Mouse (Mus musculus) spleen, embryonic (tissue): ENCODE measurements around the gene Ift57.

Experiments used
- CTCF ChIA-PET: fragments of 350-600 bp; sonication (Branson Sonifier 250); formaldehyde crosslinking; loops from one replicate; lab custom pipeline; 2022; lab: Charles Lee

The Ift57 gene

DNA sequence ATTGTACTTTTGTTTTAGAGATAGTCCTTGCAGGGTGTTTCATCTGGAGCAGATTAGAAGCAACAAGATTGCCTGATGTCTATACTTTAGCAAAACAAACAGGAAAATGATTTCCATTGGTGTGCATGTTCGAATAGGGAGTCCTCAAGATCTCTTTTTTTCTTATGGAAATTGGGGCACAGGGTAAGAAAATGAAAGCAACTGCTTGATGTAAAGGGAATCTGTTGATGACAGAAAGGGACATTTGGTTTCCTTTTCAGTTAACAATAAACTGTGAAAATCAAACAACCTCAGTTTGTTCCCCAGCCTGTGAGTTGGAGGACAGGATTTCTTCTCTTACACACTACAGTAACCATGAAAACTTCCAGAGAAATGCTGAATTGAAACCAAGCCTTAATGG lies 53.9 kb downstream of the Ift57 start:
- CTCF ChIA-PET: interaction anchor here (0.6 kb wide), 2 partner anchors 34 to 260 kb away, joined by 6 to 12 read pairs; no protein-coding TSS in a partner anchor

DNA sequence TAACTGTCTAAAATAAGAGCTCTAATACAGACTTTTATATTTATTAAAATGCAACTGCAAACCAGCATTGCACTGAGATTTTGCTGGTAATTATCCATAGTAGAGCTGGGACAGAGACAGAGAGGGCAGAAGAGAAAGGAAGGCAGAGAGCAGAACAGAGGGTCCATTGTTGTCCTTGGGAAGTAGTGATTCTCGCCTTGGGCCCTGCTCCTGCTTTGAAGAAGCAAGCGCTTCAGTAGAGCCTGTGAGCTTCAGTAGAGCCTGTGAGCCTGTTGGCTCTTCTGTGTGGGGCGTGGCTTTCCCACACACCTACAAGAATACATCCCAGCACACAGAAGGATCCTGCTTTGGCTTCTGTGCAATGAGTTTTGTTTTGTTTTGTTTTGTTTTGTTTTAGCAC lies 54.3 kb downstream of the Ift57 start:
- CTCF ChIA-PET: interaction anchor here (0.6 kb wide), 1 partner anchor 34 kb away, joined by 6 read pairs; no protein-coding TSS in a partner anchor

DNA sequence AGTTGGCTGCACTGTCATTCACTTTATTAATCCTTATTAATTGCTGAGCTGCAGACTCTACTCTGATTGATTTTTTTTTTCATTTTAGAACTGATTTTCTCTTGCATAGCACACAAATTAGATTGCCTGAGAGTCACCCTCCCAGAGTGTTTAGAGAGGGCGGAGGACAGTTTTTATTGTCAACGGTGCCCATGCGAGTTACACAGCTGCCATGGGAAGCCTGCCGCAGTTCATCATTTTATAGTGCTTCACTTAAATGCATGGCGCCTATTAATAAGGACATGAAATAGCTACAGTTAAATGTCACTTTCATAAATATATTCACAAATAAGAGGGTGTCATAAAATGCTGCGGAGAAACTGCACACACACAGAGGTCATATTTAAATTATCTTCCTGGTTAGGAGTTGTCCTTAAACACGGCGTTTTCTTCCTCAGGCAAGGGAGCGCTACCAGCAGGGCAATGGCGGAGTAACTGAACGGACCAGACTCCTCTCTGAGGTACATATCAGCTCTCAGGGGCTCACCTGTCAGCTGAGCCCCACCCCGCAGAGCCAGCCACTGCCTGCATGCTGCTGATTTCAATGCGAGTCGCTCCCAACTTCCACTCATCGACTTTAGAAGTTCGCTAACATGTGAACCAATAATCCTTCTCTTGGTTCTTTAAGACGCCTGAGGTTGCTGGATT lies 61.6 kb downstream of the Ift57 start:
- CTCF ChIA-PET: interaction anchor here (0.7 kb wide), 1 partner anchor 205 kb away, joined by 12 read pairs; no protein-coding TSS in a partner anchor

DNA sequence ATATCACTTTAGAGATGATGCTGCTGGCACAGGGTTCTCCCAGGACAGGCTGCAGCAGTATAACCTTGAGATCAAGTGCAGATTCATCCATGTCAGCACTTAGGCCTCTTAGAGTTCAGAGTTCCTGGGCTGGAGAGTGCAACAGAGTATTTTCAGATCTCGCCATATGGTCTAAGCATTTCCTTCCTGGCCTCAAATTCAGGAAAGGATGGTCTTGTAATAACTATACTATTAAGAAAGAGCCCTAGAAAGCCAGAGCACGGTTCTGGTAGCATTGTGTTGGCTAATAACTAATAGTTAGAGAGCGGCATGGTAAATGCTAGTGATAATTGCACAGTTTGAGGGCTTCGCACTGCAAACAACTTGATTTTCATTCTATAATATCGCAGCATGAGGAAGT lies 62.9 kb downstream of the Ift57 start:
- CTCF ChIA-PET: interaction anchor here (1.0 kb wide), 1 partner anchor 40 kb away, joined by 4 read pairs; no protein-coding TSS in a partner anchor

DNA sequence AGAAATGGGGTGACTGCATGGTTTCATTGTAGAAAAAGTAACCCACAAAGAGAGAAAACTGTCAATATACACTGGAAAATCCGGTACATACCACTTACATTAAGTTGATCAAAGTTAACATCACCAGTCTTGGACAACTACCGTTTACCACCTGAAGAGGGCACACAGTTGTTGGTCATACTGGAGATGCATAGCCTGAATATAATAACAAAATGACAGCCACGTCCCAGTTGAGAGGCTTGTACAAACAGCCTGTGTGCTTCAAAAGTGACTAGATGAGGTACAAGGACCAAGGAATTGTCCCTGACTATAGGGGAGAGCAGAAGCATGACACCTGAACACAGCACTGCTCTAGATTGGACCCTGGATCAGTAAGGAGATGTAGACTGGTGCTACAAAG lies 67.3 kb downstream of the Ift57 start:
- CTCF ChIA-PET: interaction anchor here (0.6 kb wide), 1 partner anchor 39 kb away, joined by 5 read pairs; no protein-coding TSS in a partner anchor

DNA sequence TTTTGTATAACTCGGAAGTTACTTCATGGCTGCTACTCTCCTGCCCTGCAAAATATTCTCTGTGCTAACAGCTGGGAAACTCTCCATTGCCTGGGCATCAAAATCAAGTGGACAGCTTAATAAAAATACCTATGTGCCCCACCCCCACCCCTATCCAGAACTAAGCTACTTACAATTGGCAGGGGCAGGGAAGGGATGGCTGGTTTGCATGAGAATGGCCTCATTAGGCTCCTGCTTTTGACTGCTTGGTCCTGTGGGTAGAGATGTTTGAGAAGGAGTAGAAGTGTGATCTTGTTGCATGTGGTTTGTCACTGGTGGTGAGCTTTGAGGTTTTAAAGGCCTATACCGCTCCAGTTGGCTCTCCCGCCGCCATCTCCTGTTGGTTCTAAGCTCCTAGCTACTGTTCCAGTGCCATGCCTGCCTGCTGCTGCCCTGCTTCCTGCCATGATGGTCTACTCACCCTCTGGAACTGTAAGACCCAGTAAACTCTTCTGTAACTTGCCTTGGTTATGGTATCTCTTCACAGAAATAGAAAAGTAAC lies 69.5 kb downstream of the Ift57 start:
- CTCF ChIA-PET: interaction anchor here (0.7 kb wide), 1 partner anchor 978 kb away, joined by 4 read pairs; no protein-coding TSS in a partner anchor

DNA sequence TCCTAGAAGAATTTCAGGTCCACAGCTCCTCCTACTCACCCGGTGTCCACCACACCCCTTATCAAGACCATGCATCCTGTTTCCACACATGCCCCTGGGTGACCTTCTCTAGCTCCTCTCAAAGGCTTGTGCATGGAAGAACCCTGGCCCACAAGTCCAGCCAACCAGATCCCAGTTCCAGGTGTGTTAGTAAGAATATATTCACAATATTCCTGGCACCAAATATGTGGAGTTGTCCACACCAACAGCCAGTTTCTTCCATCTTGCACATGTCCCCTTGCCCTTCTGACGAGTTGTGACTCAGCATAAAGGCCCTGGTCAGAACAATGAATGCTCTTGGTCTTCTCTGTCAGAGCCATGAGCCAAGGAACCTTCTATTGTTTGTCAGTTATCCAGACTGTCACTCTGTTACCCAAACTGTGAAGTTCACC lies 70.8 kb downstream of the Ift57 start:
- CTCF ChIA-PET: no interaction called here

DNA sequence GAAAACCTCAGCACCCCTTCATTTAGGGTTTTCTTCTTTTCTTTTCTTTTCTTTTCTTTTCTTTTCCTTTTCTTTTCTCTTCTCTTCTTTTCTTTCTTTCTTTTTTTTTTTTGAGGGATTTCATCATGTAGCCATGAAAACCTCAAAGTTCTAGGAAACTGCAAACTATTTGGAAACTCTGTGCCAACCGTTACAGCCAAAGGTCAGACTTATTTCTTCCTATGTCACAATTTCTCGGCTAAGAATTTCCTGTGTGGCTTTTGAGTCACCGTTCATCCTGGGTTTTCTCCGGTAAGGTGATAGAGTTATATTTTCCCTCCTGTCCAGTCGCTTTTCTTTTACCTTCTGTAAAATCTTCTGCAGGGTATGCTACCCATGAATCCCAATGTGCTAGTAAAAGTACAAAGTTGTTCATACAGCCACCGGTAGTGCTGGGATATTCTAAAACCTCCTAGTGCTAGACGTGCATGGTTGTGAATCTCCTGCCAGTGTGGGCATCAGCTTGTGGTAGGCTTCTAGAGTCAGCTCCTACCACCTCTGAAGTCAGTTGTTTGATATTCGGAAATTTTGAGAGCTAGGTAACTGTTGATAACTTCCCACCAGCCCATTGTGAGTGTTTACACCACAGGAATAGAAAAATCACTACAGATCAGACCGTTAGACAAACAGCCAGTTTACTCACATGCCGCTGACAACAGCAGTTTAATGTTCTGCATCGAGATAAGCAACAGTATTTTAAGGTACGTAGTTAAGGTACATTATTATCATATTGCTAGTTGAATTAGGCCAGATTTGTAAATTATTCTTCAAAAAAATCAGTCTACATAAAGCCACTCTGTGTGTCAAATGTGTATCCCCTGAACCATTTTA lies 71.5 kb downstream of the Ift57 start:
- CTCF ChIA-PET: no interaction called here

DNA sequence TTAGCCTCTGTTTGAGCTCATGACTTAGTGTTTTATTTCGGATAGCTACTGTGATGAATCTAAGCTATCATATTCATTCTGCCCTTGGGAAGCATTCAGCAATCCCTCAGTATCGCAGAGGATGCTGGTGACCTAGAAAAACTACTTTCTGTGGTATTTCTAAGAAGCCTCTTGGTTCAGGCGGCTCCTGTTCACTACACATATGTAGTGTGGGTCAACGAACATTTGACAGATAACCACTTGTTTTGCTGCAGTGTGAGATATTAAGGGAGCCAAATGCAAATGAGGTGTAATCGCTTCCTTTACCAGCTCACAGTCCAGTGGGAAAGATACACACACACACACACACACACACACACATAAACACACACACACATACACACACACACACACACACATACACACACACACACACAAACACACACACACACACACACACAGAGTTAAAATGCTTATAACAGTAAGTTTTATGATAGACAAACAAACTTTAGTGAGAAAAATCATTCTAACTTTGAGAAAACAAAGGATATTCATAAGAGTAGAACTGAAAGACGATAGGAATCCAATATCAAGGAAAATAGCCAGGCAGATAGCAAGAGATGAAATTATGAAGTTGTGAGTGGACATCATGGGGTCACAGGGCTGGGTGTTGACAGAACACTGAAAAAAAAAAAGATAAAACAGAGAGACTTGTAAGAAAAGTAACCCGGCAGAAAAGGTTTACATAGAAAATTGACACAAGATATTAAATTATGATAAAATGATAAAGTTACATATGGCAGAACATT lies 72.8 kb downstream of the Ift57 start:
- CTCF ChIA-PET: no interaction called here

DNA sequence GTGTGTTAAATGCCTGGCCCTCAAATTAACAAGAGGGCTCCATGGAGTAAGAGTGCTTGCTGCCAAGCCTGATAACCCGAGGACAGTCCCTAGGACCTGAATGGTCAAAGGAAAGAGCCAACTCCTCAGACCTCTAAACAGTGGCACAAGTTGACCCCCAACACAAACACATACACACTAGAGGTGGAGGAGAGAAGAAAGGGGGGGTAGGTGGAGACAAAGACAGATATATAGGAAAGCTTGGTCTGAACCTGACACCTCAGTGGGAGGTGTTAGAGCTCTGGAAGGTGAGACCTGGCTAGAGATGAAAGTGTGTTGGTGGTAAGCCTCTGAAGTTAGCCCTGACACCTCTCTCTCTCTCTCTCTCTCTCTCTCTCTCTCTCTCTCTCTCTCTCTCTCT lies 73.5 kb downstream of the Ift57 start:
- CTCF ChIA-PET: interaction anchor here (0.7 kb wide), 1 partner anchor 9 kb away, joined by 3 read pairs; no protein-coding TSS in a partner anchor

DNA sequence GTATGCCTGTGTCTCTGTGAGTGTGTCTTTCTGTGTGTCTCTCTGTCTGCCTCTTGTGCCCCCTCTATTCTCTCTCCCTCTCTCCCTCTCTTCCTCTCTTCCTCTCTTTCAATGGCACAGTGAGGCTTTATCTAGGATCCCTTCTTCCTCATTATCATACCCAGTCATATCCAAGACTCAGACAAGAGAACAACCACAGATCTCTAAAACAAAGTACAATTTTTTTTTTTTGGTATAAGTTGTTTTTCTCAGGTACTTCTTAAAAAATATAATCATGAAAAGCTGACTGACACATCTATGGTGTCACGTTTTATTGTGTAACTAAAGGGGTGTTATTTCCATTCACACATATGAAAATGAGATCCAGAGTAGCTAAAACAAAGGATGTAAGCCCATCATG lies 74.0 kb downstream of the Ift57 start:
- CTCF ChIA-PET: interaction anchor here (0.7 to 1.6 kb wide), 3 partner anchors 9 to 70 kb away, joined by 3 to 14 read pairs (median 6); no protein-coding TSS in a partner anchor

DNA sequence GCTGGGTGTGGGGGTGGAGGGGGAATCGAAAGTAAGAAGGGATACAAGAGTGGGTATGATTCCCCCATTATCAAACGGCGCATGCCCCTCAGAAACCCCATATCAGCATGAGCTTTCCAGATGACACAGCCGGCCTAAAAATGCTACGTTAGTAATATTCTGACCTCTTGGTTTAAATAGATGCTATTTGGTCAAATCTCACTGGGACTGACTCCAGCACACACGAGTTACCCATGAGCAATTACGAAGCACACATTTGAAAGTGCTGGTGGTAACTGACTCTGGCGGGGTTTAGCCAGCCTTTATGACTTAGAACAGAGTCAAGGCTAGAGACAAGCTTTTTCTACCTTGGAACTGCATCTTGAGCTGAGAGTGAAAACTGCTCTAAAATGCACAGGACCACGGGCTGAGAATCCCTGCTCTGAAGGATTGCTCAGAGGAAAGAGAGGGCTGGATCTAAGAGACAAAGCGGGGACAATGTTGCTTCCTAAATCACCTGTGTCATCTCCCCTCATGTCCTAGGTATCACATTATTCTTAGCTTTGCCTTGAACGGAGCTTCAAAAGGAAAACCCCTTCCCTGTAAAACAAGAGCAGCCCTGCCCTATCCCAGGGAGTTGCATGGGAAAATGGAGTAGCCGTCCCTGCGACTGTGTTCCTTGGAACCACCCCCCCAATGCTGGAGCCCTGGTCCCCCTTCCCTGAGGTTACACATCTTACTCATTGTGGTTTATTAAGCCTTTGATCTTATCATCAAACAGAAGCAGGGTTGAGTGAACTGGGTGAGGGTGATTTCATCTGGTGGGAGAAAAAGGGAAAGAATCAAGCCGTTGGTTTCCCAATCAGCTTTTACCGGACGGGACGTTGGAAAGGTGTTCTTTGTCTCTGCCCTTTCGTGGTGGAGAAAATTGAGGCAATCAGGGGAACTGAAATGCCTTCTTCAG lies 75.3 kb downstream of the Ift57 start:
- CTCF ChIA-PET: interaction anchor here (0.6 to 1.6 kb wide), 2 partner anchors 18 to 837 kb away, joined by 4 to 6 read pairs; no protein-coding TSS in a partner anchor

DNA sequence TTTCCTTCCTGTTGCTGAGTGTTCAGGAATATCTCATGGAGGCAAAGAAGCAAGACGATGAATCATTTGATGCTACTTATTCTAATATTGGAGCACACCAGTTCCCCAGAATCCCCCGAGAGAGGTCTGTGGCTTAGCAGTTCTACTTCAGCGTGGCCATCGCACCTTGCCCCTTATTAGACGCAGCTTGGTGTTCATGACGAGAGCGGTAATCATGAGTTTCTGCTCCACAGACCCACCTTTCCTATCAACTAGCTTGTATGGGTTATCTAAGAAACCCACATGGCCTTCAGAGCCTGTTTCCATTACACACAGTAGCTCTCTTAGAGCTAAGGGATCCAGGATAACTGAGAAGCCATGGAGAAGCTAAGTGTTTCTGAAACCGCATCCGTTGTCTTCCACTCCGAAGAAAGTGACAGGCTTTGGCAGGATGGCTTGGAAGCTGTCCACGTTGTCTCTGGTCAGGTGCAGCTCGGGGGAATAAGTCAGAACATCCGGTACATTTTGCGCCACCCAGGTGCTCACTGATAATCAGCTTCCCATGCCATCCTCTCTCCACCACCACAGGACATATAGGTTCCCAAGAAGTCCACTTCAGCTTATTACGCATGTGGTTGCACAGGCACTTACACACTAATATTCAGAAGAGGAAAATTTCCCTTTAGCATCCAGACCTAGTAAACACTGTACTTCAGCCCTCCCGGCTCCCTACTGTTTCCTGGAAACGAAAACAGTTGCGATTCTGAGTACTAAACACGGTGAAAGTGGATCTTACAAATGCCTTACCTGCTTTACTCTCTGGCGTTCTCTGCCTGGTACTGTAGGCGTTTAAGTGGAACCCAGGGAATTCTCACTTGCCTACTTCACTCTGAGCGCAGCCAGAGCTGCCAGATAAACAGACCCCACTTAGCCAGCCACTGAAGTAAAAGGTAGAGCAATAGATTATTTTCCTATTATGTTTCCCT lies 76.3 kb downstream of the Ift57 start:
- CTCF ChIA-PET: no interaction called here

DNA sequence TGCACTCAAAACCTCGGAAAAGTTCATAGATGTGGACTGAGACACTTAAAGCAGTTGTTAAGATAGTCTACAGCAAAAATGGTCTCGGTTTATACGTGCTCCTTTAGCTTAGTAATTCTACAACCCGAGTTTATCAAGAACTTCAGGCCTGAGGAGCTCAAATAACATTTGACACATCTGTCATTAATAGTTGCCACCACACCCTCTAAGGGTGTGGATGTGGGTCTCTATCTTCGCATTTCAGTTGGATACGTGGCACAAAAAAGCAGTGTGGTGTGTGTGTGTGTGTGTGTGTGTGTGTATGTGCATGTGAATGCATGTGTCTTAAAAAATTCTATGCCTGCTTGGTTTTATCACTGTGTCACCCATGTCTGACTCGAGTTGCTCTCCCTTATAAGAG lies 77.9 kb downstream of the Ift57 start:
- CTCF ChIA-PET: no interaction called here

DNA sequence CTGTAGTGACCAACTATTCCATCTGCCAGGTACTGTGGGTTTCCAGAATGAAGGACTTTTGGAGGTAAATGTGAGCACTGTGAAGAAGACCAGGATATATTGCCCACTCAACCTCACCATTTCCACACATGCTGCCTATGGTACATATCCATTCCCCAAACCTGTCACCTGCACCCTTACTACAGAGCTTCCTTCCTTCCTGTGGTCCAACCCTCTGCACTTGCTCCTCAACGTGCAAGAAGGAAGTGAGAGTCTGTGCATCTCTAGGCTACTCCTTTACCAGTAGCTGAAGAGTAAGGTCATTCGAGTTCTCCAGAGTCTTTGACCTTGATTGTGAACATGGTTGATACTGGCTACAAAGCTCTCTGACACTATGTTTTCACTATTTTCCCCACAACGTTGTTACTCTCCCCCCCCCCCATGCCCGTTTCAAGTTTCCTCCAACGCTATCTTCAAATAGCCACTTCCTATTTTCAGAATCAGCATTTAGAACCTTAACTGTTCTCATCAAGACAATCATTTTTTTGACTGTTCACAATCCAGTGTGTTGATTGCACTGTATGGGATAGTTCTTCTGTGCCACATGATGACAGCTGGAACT lies 82.6 kb downstream of the Ift57 start:
- CTCF ChIA-PET: interaction anchor here (0.6 to 1.1 kb wide), 2 partner anchors 9 to 123 kb away, joined by 3 to 4 read pairs; no protein-coding TSS in a partner anchor

DNA sequence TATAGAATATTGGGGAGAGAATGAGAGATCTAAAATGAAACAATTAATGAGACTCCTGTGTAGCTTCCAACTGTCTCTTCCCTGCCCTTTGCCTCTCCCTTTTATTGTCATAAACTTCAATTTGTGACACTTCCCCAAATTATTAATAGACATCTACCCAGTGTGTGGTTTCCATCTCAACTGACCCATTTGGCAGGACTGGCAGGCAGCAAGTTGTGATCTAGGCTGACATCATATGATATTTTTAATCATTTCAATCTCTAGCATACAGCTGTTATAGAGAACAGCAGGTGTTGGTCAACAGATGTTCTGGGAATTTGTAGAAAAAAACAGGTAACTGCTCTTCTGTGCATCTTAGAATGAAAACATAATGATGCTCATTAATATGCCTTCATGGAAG lies 84.3 kb downstream of the Ift57 start:
- CTCF ChIA-PET: no interaction called here

DNA sequence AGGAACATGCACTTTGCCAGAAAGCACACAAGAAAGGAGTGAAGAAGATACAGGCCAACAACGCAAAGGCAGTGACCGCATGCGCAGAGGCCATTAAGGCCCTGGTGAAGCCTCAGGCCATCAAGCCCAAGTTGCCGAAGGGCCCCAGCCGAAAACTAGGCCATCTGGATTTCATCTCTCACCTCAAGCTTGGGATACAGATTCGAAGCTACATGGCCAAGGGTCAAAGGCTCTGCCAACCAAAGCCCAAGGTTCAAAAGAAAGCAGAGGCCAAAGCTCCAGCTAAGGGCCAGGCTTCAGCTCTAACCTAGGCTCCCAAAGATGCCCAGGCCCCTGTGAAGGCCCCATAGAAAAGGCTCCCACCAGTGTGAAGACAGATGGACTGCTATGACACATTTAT lies 87.1 kb downstream of the Ift57 start:
- CTCF ChIA-PET: interaction anchor here (1.1 kb wide), 1 partner anchor 53 kb away, joined by 3 read pairs; no protein-coding TSS in a partner anchor

DNA sequence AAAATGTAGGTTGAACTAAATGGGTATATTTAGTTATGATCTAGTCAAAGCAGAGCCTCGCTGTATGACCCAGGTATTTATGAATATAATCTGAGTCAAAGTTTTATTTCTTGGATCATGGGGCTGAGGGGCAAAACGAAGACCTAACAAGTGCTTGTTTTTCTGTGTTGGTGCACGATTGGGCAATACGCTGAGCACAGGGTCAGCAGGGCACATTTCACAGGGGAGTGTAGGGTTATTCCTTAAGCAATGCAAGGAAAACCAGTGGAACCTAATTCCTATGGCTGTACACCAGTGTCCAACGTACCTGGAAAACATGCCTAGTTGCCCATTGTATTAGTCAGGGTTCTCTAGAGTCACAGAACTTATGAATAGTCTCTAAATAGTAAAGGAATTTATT lies 88.7 kb downstream of the Ift57 start:
- CTCF ChIA-PET: no interaction called here
